Mouse (Mus musculus) G1E (cell line): ENCODE measurements at regions not wholly inside any gene's neighbourhood (a gene's known extent, or its start where the extent isn't known, plus 50 kb on each side); places are given as distances from the start of the nearest gene placed in this dataset.

ENCODE experiments used
- ATAC-seq: 2 replicates; pipeline ENCODE4 v1.8.0; 2016; ENCODE audit warnings: mild to moderate bottlenecking; ENCODE audit not compliant: insufficient number of reproducible peaks, poor library complexity, low FRiP score, severe bottlenecking; ENCODE audit errors: extremely low read depth
- DNase-seq: peaks from one replicate; pipeline ENCODE4 v3.0.0; 2012; ENCODE audit warnings: low spot score
- H3K27me3 ChIP-seq: 2 replicates; pipeline ENCODE4 v1.6.1; 2012; ENCODE audit warnings: mild to moderate bottlenecking, low read length, inconsistent platforms; ENCODE audit not compliant: insufficient read depth
- H3K36me3 ChIP-seq: replicated peaks from 2 replicates; pipeline ENCODE3; 2012; ENCODE audit warnings: mild to moderate bottlenecking, inconsistent platforms
- H3K4me1 ChIP-seq: 2 replicates; pipeline ENCODE4 v1.6.1; 2012; ENCODE audit warnings: low read depth, low read length, inconsistent platforms, mixed read lengths; ENCODE audit not compliant: insufficient read depth
- H3K4me3 ChIP-seq: 2 replicates; pipeline ENCODE4 v1.5.1; 2012; ENCODE audit warnings: low read depth, mild to moderate bottlenecking, inconsistent platforms, low read length, moderate library complexity, mixed read lengths
- H3K9me3 ChIP-seq: replicated peaks from 2 replicates; pipeline ENCODE4 v1.6.1; 2012; ENCODE audit warnings: inconsistent platforms
- CTCF ChIP-seq: IDR thresholded peaks from 2 replicates; pipeline ENCODE4 v1.5.1; 2012; ENCODE audit warnings: low read depth, low read length, inconsistent platforms, mixed read lengths
- GATA1 ChIP-seq: IDR thresholded peaks from 2 replicates; pipeline ENCODE4 v1.6.1; 2012; ENCODE audit warnings: borderline replicate concordance, low read length, inconsistent platforms, mixed read lengths
- GATA2 ChIP-seq: IDR thresholded peaks from 2 replicates; pipeline ENCODE4 v1.6.1; 2012; ENCODE audit warnings: low read depth, low read length, inconsistent platforms, borderline replicate concordance
- POLR2AphosphoS5 ChIP-seq: IDR thresholded peaks from 2 replicates; pipeline ENCODE4 v1.6.1; 2012; ENCODE audit warnings: low read depth, low read length, inconsistent platforms; ENCODE audit not compliant: insufficient replicate concordance
- TAL1 ChIP-seq: conservative IDR thresholded peaks from 2 replicates; pipeline ENCODE4 v1.6.1; 2012; ENCODE audit warnings: low read depth, low read length, inconsistent platforms, mixed read lengths

DNA sequence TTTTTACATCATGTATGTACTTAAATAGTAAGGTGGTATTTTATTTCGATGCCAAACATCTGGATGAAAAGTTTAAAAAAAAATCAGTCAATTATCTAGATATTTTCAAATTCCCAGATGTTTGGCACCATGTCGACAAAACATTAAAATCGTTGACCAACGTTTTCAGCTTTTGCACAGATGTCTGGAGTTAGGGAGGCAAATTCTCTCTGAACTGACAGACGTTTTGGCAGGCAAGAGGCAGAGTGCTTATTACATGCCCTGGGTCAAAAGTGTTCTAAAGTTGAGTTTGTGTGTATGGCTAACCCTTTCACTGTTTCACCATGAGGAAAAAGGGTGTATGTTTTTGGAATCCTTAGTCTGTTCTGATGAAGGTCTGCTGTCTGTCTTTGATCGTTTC, 2028.5 kb downstream of the A830018L16Rik start:
- no peak overlapping the region for H3K4me3 ChIP-seq
- DNase-seq, result no peak
- H3K36me3 ChIP-seq, result no peaks in the 10 kb centered on the region
- no peaks in the 10 kb centered on the region for H3K4me1 ChIP-seq
- H3K9me3 ChIP-seq, result no peaks in the 10 kb centered on the region
- TF ChIP-seq POLR2AphosphoS5 (no peak), CTCF (no peak), GATA2 (no peak), TAL1 (no peak), GATA1 (no peak)
- no peak for ATAC-seq
- peaks cover 25% of the 10 kb centered on the region for H3K27me3 ChIP-seq

DNA sequence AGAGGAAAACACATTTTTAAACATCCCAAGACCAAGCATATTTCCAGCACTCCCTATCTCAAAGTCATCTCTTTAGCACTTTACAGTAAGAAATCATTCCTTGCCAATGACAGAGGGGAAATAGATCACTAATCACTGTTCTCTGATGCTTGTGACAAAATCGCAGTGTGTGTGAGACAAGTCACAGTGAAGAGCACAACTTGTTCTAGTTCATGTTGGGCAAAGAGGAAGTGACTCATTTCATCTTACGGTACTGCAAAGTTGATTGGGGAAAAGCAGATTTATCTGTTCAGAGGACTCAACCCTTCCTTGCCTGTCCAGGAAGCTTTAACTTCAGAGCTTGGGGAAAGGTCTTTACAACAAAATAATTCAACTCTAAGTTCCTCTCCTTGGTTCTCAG, 2040.6 kb downstream of the A830018L16Rik start:
- Histone ChIP-seq H3K4me1 (no peaks in the 10 kb centered on the region), H3K36me3 (no peaks in the 10 kb centered on the region), H3K4me3 (no peak overlapping the region), H3K9me3 (0 out of 2 replicates have a peak, but pooled peaks cover 2% of the 10 kb centered on the region), H3K27me3 (peaks cover 16% of the 10 kb centered on the region)
- no peak for DNase-seq
- ATAC-seq, result no peak
- TF ChIP-seq GATA2 (no peak), CTCF (no peak), POLR2AphosphoS5 (no peak), TAL1 (no peak), GATA1 (no peak)

DNA sequence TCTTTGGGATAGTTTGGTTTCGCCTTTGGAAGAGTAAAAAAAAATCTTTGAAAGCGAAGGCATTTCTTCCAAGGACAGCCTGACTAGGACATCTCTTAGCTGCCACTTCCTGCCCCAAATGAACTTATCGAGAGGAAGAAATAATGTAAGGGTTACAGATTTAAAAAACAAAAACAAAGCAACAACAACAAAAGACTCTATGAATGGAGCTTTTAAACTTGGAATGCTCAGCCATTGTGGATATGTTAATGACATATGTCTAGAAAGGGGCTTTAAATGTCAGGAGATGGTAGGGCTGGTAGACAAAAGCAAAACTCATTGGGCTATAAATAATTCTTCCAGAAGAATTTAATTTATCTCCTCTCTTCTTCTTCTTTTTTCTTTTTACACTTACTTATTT, 2041.7 kb downstream of the A830018L16Rik start:
- ATAC-seq, result no peak
- H3K9me3 ChIP-seq, result 0 out of 2 replicates have a peak, but pooled peaks cover 6% of the 10 kb centered on the region
- no peak for TF ChIP-seq GATA2
- TF ChIP-seq CTCF, result no peak
- TF ChIP-seq TAL1, result no peak
- no peak for TF ChIP-seq GATA1
- no peak for TF ChIP-seq POLR2AphosphoS5
- peaks cover 13% of the 10 kb centered on the region for H3K27me3 ChIP-seq
- no peak for DNase-seq
- H3K4me1 ChIP-seq, result no peaks in the 10 kb centered on the region
- no peak overlapping the region for H3K4me3 ChIP-seq
- H3K36me3 ChIP-seq, result no peaks in the 10 kb centered on the region

DNA sequence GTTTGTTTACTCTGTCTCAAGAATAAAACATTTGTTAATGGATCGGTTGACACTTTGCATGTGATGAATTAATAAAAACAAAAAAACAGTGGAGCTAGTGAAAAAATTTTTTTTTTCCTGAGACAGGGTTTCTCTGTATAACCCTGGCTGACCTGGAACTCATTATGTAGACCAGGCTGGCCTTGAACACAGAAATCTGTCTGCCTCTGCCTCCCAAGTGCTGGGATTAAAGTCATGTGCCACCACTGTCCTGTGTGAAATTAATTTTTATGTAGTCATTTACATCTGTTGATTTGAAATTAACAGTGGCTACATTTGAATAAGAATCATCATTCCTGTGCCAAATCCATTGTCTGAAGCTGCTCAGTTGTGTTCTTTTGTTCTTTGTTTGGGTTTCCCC, 2050.4 kb downstream of the A830018L16Rik start:
- H3K27me3 ChIP-seq, result peaks cover 17% of the 10 kb centered on the region
- no peak for DNase-seq

DNA sequence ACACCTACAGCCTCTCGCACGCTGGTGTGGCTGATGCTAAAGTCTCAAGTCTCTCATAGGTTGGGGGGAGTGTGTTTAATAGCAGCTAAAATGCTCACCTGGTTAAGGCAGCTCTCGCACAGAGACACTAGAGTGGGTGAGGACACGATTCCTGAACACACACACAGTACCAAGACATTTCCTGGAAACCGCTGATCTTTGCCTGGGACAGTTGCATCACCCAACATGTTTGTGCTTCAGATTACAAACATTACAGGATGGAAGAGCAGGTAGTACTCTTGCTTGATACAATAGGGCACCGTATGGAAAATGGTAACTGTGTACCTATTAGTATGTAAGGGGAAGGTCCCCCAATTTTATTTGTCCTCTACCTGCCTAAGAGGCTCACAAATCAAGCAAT, 2053.3 kb downstream of the A830018L16Rik start:
- Histone ChIP-seq H3K4me1 (no peaks in the 10 kb centered on the region), H3K27me3 (peaks cover 13% of the 10 kb centered on the region), H3K4me3 (no peak overlapping the region), H3K36me3 (no peaks in the 10 kb centered on the region), H3K9me3 (peaks cover 5% of the 10 kb centered on the region)
- no peak for TF ChIP-seq GATA1
- TF ChIP-seq GATA2, result no peak
- TF ChIP-seq TAL1, result no peak
- no peak for TF ChIP-seq POLR2AphosphoS5
- no peak for TF ChIP-seq CTCF
- ATAC-seq (no peak), DNase-seq (no peak)

More for the DNA sequence above, 2050.4 kb downstream of the A830018L16Rik start:
- Histone ChIP-seq H3K4me1 (no peaks in the 10 kb centered on the region), H3K36me3 (no peaks in the 10 kb centered on the region), H3K9me3 (peaks cover 16% of the 10 kb centered on the region), H3K4me3 (no peak overlapping the region)
- no peak for ATAC-seq
- TF ChIP-seq GATA2 (no peak), POLR2AphosphoS5 (no peak), GATA1 (no peak), TAL1 (no peak)

DNA sequence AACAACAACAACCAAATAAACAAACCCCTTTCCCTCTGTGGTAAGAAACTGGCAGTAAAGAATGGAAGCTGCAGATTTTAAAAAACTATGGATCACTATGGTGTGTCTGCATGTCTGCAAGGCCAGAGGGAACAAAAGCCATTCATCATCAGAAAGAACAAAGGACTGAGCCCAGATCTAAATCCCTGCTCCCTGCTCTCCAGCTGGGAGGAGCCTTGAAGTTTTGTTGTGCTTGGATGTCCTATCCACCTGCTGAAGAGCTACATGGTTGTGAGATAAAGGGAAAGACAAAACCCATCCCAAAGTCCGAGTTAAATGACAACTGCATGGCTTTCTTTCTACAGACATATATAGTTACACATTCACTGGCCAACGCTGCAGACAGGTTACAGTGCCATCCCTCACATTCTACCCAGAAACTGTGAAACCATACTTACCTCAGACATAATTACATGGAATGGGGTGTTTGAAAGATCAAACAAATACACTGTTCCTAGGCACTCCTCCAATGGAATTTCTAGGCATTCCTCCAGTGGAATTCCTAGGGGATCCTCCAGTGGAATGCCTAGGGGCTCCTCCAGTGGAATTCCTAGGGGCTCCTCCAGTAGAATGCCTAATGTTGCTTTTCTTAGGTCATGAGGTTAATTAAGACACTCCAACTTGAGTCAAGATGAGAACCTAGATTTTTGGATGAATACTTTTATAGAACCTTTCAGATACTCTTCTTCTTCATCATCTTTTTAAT, 2054.2 kb downstream of the A830018L16Rik start:
- no peak for ATAC-seq
- no peak for TF ChIP-seq TAL1
- TF ChIP-seq GATA1, result no peak
- no peak for TF ChIP-seq POLR2AphosphoS5
- TF ChIP-seq CTCF, result no peak
- no peak for TF ChIP-seq GATA2
- Histone ChIP-seq H3K27me3 (peaks cover 17% of the 10 kb centered on the region), H3K9me3 (0 out of 2 replicates have a peak, but pooled peaks cover 2% of the 10 kb centered on the region), H3K4me3 (no peak overlapping the region), H3K4me1 (no peaks in the 10 kb centered on the region), H3K36me3 (no peaks in the 10 kb centered on the region)
- no peak for DNase-seq

DNA sequence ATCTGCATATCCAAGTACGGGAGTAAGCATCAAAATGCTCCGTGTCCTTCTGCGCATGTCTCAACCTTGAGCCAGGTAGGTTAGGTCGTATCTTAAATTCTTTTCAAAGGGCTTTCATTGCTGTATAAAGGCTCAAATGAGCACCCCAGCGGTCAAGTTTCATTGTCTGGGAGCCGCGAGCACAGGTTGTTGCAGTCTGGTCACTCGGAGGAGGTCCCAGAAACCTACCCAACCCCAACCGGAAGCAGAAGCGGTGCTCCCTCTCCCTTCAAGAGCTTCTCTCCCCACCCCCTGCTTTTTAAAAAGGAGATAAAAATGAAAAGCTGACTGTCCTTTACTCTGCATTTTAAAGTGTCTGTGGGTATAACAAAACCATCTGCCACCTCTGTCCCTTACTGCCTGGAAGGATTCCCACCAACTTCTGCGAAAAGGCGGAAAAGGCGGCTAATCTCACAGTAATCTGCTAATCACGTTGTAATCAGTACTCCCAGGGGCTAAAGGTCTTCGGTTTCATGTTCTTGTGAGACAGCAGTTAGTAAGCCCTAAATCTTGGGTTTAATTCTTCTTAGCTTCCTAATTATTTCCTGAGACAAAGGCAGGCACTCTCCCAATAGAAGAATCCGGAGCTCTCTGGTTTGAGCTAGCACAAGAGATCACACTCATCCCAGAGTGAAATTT, 2081.0 kb downstream of the A830018L16Rik start:
- no peaks in the 10 kb centered on the region for H3K36me3 ChIP-seq
- TF ChIP-seq CTCF, result no peak
- no peak for TF ChIP-seq GATA1
- TF ChIP-seq GATA2, result no peak
- TF ChIP-seq POLR2AphosphoS5, result no peak
- no peak for TF ChIP-seq TAL1
- H3K27me3 ChIP-seq, result peaks cover 27% of the 10 kb centered on the region
- no peak overlapping the region for H3K4me3 ChIP-seq
- no peak for DNase-seq
- H3K9me3 ChIP-seq, result no peaks in the 10 kb centered on the region
- no peak for ATAC-seq
- no peaks in the 10 kb centered on the region for H3K4me1 ChIP-seq
